Mouse (Mus musculus): ENCODE results near the gene Tfb1m. TPM values are rescaled to one million over a fixed set of nuclear protein-coding genes. Genes with fewer than 3 reads are reported as not detected.

Tfb1m gene
- 21.4 and 22.7 TPM in 2 replicates for polyA plus RNA-seq (2014; fragmentation: Nextera tagmentation; extraction: Ambion mirVana)

DNA sequence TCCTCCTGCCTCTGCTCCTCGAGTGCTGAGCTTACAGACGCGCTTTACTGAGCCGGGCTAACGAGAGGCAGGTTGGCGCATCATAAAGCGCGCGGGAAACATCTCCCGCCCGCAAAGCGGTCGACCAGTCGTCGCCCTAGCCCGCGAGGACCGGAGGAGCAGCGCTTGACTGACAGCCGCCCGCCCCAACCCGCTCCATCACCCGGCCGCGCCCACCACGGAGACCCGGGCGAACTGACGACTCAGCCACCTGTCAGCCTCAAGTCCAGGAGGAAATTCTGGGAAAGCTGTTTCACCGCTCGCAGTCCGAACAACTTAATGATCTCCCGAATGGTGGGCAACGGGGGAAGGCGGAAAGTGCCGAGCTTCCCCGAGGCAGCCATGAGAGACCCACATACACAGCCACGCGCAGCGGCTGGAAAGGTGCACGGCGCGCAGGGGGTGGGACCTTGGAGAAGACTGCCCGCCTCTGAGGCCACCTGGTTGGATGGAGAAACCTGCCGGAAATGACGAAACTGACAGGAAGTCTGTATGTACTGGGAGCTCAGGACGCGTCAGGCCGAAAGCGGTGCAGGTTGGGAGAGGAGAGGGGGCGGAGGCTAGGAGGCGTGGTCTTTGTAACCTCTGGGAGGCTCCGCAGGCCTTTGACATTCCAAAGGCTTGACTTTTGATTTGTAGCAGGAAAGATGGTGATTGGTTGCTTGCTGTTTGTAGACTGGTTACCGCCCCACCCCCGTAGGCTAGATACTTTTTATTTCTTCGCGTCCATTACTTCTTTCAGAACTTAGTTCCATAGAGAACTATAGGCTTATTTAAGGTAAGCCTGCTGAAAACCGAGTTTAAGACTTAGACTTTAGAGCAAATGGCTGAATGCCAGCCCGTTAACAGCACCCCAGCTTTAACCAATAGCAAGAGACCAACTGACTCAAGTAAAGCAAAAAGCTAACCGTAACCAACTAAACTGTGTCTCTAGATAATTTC lies at the start of gene Tfb1m:
Tfb1m (minus strand) TSS at position 451 of the 981 bp plus-strand sequence.
- WGBS, result 1% methylated on average over 60 of the region's 60 CpGs
- peak; percentile 100 for ATAC-seq (ENCODE audit: insufficient number of reproducible peaks, low FRiP score, low TSS enrichment, low read depth)
- H3K27me3 ChIP-seq (ENCODE audit: control insufficient read depth, insufficient read depth, low read length), result no peaks in the 10 kb centered on the region

DNA sequence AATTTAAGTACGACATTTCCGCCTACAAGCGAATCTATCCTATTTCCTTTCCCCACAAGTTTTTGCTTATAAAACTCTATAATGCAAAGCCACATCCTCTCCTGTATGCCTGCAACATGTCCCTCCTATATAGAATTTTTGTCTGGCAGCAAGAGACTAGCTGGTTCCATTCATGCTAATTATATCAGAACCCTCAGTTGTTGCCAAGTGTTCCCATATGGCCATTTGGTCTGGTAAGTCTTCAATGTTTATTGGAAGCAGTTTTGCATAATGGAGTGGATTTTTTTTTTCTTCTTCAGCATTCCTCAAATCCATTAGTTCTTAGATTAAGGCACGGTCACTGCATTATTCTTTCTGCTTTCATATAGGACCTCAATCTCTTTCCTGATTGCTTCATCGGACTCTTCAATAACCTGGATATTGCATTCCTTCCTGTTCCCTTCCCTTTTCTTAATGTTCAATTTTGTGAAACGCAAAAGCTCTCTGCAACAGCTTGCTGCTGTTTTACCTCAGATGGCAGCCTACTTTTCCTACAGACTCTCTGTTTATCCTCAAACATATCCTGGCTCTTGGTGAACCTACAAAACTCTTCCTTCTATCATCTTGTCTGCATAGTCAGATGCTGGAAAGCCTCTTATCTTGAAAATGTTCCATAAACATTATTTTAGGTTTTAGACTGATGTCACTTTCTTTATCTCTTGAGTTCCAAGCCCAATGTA lies 45.5 kb upstream of the Tfb1m start:
- DNase-seq (ENCODE audit: low spot score) (no peak), ATAC-seq (ENCODE audit: insufficient number of reproducible peaks, low FRiP score, low TSS enrichment, low read depth) (no peak)
- Histone ChIP-seq H3K27ac (replicated peaks; ENCODE audit: low read depth, low read length) (no peak overlapping the region), H3K4me3 (ENCODE audit: low read depth, low read length) (no peak overlapping the region), H3K4me2 (ENCODE audit: low read depth, severe bottlenecking) (no peak overlapping the region), H3K4me1 (ENCODE audit: control insufficient read depth, insufficient read depth, low read length) (no peaks in the 10 kb centered on the region), H3K9ac (ENCODE audit: low read length) (no peak overlapping the region), H3K9me3 (ENCODE audit: control insufficient read depth, low read length) (no peaks in the 10 kb centered on the region), H3K36me3 (ENCODE audit: control insufficient read depth, insufficient read depth, low read length) (no peaks in the 10 kb centered on the region), H3K27me3 (ENCODE audit: control insufficient read depth, insufficient read depth, low read length) (no peaks in the 10 kb centered on the region)
- WGBS, result 90% methylated on average over 6 of the region's 6 CpGs

More for the DNA sequence above, at the start of gene Tfb1m:
- H3K36me3 ChIP-seq (ENCODE audit: control insufficient read depth, insufficient read depth, low read length), result no peaks in the 10 kb centered on the region
- H3K4me2 ChIP-seq (ENCODE audit: low read depth, severe bottlenecking), result peak within 1 kb of the TSS; percentile 50
- no peaks in the 10 kb centered on the region for H3K4me1 ChIP-seq (ENCODE audit: control insufficient read depth, insufficient read depth, low read length)
- peak within 1 kb of the TSS; percentile 49 for H3K4me3 ChIP-seq (ENCODE audit: low read depth, low read length)
- H3K9ac ChIP-seq (ENCODE audit: low read length), result peak within 1 kb of the TSS; percentile 63
- peak within 1 kb of the TSS; percentile 73 for H3K27ac ChIP-seq (replicated peaks; ENCODE audit: low read depth, low read length)
- no peaks in the 10 kb centered on the region for H3K9me3 ChIP-seq (ENCODE audit: control insufficient read depth, low read length)
- peak; percentile 97 for DNase-seq (ENCODE audit: low spot score)

DNA sequence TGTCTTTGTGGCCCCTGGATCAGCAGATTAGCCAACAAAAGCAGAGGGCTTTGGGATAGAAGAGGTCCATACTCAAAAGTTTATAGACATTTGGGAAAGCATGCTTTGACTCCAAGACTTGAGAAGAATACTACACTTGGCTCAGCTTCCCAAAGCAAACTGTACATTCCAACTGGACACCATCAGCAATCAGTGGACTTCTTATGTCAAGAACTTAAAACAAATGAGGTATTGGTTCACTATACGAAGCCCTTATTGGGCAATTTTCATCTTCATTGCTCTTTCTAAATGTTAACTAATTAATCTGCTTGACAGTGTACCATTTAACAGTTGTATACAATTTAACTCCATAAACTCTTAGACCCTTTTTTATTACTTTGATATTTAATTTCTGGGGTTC lies 40.8 kb upstream of the Tfb1m start:
- DNase-seq (ENCODE audit: low spot score) (no peak), ATAC-seq (ENCODE audit: insufficient number of reproducible peaks, low FRiP score, low TSS enrichment, low read depth) (no peak)
- no peak overlapping the region for H3K4me2 ChIP-seq (ENCODE audit: low read depth, severe bottlenecking)
- 77% methylated on average over 1 of the region's 1 CpGs for WGBS
- H3K27ac ChIP-seq (replicated peaks; ENCODE audit: low read depth, low read length), result no peak overlapping the region
- no peak overlapping the region for H3K4me3 ChIP-seq (ENCODE audit: low read depth, low read length)
- H3K27me3 ChIP-seq (ENCODE audit: control insufficient read depth, insufficient read depth, low read length), result no peaks in the 10 kb centered on the region
- H3K4me1 ChIP-seq (ENCODE audit: control insufficient read depth, insufficient read depth, low read length), result no peaks in the 10 kb centered on the region
- no peak overlapping the region for H3K9ac ChIP-seq (ENCODE audit: low read length)
- no peaks in the 10 kb centered on the region for H3K36me3 ChIP-seq (ENCODE audit: control insufficient read depth, insufficient read depth, low read length)
- H3K9me3 ChIP-seq (ENCODE audit: control insufficient read depth, low read length), result no peaks in the 10 kb centered on the region

DNA sequence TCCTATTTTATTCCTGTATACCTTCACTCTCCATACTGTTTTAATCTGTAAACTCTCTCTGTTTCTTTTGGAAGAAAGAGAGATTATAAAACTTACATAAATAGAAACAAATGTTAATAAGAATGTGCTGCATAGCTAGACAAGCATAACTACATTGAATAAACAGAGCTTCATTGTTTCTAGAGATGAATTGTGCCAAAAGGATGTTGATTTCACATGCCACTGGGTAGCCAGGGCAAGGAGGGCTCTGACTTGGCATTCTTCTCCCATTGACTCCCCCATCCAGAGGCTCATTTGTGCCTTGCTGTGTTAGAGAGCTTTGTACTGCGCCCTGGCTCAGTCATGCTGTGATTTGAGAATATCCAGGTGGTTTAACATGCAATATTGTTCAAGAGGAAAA lies 40.3 kb upstream of the Tfb1m start:
- DNase-seq (ENCODE audit: low spot score) (no peak), ATAC-seq (ENCODE audit: insufficient number of reproducible peaks, low FRiP score, low TSS enrichment, low read depth) (no peak)
- Histone ChIP-seq H3K9ac (ENCODE audit: low read length) (no peak overlapping the region), H3K4me2 (ENCODE audit: low read depth, severe bottlenecking) (no peak overlapping the region), H3K4me3 (ENCODE audit: low read depth, low read length) (no peak overlapping the region), H3K9me3 (ENCODE audit: control insufficient read depth, low read length) (no peaks in the 10 kb centered on the region), H3K4me1 (ENCODE audit: control insufficient read depth, insufficient read depth, low read length) (no peaks in the 10 kb centered on the region), H3K27ac (replicated peaks; ENCODE audit: low read depth, low read length) (no peak overlapping the region), H3K27me3 (ENCODE audit: control insufficient read depth, insufficient read depth, low read length) (no peaks in the 10 kb centered on the region), H3K36me3 (ENCODE audit: control insufficient read depth, insufficient read depth, low read length) (no peaks in the 10 kb centered on the region)
- WGBS, result 83% methylated on average over 1 of the region's 1 CpGs

DNA sequence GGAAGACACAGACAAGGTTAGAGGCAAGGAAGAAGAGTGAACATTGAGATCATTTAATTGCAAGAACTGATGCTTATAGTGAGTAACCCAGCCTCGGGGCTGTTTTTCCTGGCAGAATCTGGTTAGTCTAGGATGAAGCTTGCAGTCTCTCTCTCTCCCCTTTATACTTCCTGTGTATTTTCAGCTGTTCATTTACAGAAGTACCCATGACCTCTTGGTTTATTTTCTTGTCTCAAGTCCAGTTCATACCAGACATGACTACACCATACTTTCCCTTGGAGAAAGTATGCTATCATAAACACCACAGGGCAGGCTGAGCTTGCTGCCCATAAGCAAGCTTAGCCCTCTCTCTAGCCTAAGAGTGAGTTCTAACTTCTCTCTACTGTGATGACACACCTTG lies 39.5 kb upstream of the Tfb1m start:
- Histone ChIP-seq H3K9me3 (ENCODE audit: control insufficient read depth, low read length) (no peaks in the 10 kb centered on the region), H3K27ac (replicated peaks; ENCODE audit: low read depth, low read length) (no peak overlapping the region), H3K4me3 (ENCODE audit: low read depth, low read length) (no peak overlapping the region), H3K4me1 (ENCODE audit: control insufficient read depth, insufficient read depth, low read length) (no peaks in the 10 kb centered on the region), H3K9ac (ENCODE audit: low read length) (no peak overlapping the region), H3K27me3 (ENCODE audit: control insufficient read depth, insufficient read depth, low read length) (no peaks in the 10 kb centered on the region), H3K36me3 (ENCODE audit: control insufficient read depth, insufficient read depth, low read length) (no peaks in the 10 kb centered on the region), H3K4me2 (ENCODE audit: low read depth, severe bottlenecking) (no peak overlapping the region)
- ATAC-seq (ENCODE audit: insufficient number of reproducible peaks, low FRiP score, low TSS enrichment, low read depth) (no peak), DNase-seq (ENCODE audit: low spot score) (no peak)
- 75% methylated on average over 1 of the region's 1 CpGs for WGBS

DNA sequence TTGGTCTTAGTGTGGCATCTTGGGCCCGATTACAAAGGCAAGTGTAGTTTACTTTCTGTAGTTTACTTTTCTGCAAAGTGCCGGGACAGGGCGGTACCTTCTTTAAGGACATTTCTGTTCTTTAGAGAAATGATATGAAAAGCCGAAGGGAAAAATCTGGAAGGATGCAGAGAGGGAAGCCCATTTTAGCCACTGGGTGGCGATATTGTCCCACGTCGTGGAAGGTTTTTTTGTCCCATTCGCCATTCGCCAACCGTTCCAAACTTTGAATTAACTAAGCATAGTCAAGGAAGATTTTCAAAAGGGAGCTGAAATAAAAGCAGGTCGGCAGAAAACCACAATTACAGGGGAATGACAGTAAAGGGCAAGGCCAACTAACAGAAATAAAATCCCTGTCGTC lies 13.3 kb upstream of the Tfb1m start:
- no peak overlapping the region for H3K4me3 ChIP-seq (ENCODE audit: low read depth, low read length)
- no peak for ATAC-seq (ENCODE audit: insufficient number of reproducible peaks, low FRiP score, low TSS enrichment, low read depth)
- DNase-seq (ENCODE audit: low spot score), result peak; percentile 86
- no peak overlapping the region for H3K9ac ChIP-seq (ENCODE audit: low read length)
- no peaks in the 10 kb centered on the region for H3K36me3 ChIP-seq (ENCODE audit: control insufficient read depth, insufficient read depth, low read length)
- WGBS, result 7% methylated on average over 12 of the region's 12 CpGs
- no peak overlapping the region for H3K4me2 ChIP-seq (ENCODE audit: low read depth, severe bottlenecking)
- H3K27me3 ChIP-seq (ENCODE audit: control insufficient read depth, insufficient read depth, low read length), result no peaks in the 10 kb centered on the region
- H3K4me1 ChIP-seq (ENCODE audit: control insufficient read depth, insufficient read depth, low read length), result no peaks in the 10 kb centered on the region
- H3K9me3 ChIP-seq (ENCODE audit: control insufficient read depth, low read length), result no peaks in the 10 kb centered on the region
- H3K27ac ChIP-seq (replicated peaks; ENCODE audit: low read depth, low read length), result no peak overlapping the region

DNA sequence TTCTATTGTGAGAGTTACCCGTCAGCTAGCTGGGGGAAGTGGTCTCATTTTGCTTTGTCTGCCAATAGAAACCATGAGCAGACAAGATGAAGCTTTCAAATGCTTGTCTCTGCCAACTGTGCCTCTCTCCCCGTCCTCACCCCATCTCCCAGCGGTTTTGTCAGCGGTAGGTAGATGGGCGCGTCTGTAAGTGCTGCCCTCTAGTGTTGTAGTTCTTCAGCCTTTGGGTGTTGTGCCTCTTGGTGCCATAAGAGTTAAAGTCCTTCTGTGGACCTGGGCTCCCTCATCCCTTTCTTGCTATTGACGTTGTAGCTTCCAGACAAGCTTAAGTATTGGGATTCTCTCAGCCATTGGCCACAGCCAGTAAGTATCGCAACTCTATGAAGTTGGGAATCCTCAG lies 4.8 kb upstream of the Tfb1m start:
- no peak overlapping the region for H3K4me3 ChIP-seq (ENCODE audit: low read depth, low read length)
- 49% methylated on average over 8 of the region's 8 CpGs for WGBS
- ATAC-seq (ENCODE audit: insufficient number of reproducible peaks, low FRiP score, low TSS enrichment, low read depth) (no peak), DNase-seq (ENCODE audit: low spot score) (no peak)
- no peaks in the 10 kb centered on the region for H3K27me3 ChIP-seq (ENCODE audit: control insufficient read depth, insufficient read depth, low read length)
- H3K4me1 ChIP-seq (ENCODE audit: control insufficient read depth, insufficient read depth, low read length), result no peaks in the 10 kb centered on the region
- no peak overlapping the region for H3K9ac ChIP-seq (ENCODE audit: low read length)
- no peak overlapping the region for H3K4me2 ChIP-seq (ENCODE audit: low read depth, severe bottlenecking)
- H3K27ac ChIP-seq (replicated peaks; ENCODE audit: low read depth, low read length), result no peak overlapping the region
- H3K36me3 ChIP-seq (ENCODE audit: control insufficient read depth, insufficient read depth, low read length), result no peaks in the 10 kb centered on the region
- H3K9me3 ChIP-seq (ENCODE audit: control insufficient read depth, low read length), result no peaks in the 10 kb centered on the region

DNA sequence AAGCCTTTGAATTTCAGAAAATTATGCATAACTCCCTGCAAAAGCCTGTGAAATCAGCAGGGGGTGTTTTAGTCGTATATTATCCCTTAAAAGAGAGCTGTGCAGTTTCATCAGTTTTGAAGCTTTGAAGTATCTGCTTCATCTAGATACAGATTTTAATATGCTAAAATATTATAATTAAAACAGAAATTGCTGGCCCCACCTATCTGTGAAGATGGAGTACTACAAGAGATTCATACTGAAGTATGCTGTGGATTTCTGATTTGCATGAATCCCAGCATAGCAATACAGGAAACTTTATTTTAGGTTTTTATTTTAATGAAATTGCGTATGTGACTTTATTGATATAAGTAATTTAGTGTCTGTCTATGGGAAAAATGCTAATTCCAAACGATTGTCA lies 3.0 kb upstream of the Tfb1m start:
- 84% methylated on average over 3 of the region's 3 CpGs for WGBS
- Histone ChIP-seq H3K4me2 (ENCODE audit: low read depth, severe bottlenecking) (no peak overlapping the region), H3K9me3 (ENCODE audit: control insufficient read depth, low read length) (no peaks in the 10 kb centered on the region), H3K4me1 (ENCODE audit: control insufficient read depth, insufficient read depth, low read length) (no peaks in the 10 kb centered on the region), H3K27ac (replicated peaks; ENCODE audit: low read depth, low read length) (no peak overlapping the region), H3K27me3 (ENCODE audit: control insufficient read depth, insufficient read depth, low read length) (no peaks in the 10 kb centered on the region), H3K4me3 (ENCODE audit: low read depth, low read length) (no peak overlapping the region), H3K9ac (ENCODE audit: low read length) (no peak overlapping the region), H3K36me3 (ENCODE audit: control insufficient read depth, insufficient read depth, low read length) (no peaks in the 10 kb centered on the region)
- DNase-seq (ENCODE audit: low spot score) (no peak), ATAC-seq (ENCODE audit: insufficient number of reproducible peaks, low FRiP score, low TSS enrichment, low read depth) (no peak)

Data from limb, embryonic 11.5 days (tissue).